Mouse (Mus musculus) midbrain, embryonic 16.5 days (tissue): ENCODE results near the gene Rnf111. TPM values are rescaled to one million over a fixed set of nuclear protein-coding genes. Genes with fewer than 3 reads are reported as not detected.

ENCODE experiments used
- ATAC-seq: fragments of 200-750 bp; cut with Nextera tagmentation; 2 replicates; pipeline ENCODE4 v1.8.0; 2017; ENCODE audit warnings: moderate TSS enrichment
- H3K27ac ChIP-seq: fragments of 300-500 bp; sonication (generic); 2 replicates; pipeline ENCODE4 v1.5.1; 2014; ENCODE audit warnings: mild to moderate bottlenecking, low read length, mixed read lengths
- H3K27me3 ChIP-seq: fragments of 300-500 bp; sonication (generic); 2 replicates; pipeline ENCODE4 v1.6.1; 2014; ENCODE audit warnings: low read depth, low read length, mixed read lengths; ENCODE audit not compliant: control insufficient read depth, insufficient read depth
- H3K36me3 ChIP-seq: fragments of 300-500 bp; sonication (generic); 2 replicates; pipeline ENCODE4 v1.6.1; 2014; ENCODE audit warnings: mild to moderate bottlenecking, low read length, moderate library complexity, mixed read lengths; ENCODE audit not compliant: control insufficient read depth, insufficient read depth
- H3K4me1 ChIP-seq: fragments of 300-500 bp; sonication (generic); 2 replicates; pipeline ENCODE4 v1.6.1; 2014; ENCODE audit warnings: mild to moderate bottlenecking, low read length, mixed read lengths; ENCODE audit not compliant: control insufficient read depth, insufficient read depth
- H3K4me2 ChIP-seq: fragments of 300-500 bp; sonication (generic); 2 replicates; pipeline ENCODE4 v1.6.1; 2014; ENCODE audit warnings: mild to moderate bottlenecking, low read length, mixed read lengths
- H3K4me3 ChIP-seq: fragments of 300-500 bp; sonication (generic); 2 replicates; pipeline ENCODE4 v1.5.1; 2014; ENCODE audit warnings: low read depth, mild to moderate bottlenecking, low read length, moderate library complexity, mixed read lengths
- H3K9ac ChIP-seq: fragments of 300-500 bp; sonication (generic); 2 replicates; pipeline ENCODE4 v1.6.1; 2014; ENCODE audit warnings: low read depth, low read length, mixed read lengths
- H3K9me3 ChIP-seq: fragments of 300-500 bp; sonication (generic); replicated peaks from 2 replicates; pipeline ENCODE4 v1.6.1; 2014; ENCODE audit warnings: mild to moderate bottlenecking, low read length, mixed read lengths; ENCODE audit not compliant: control insufficient read depth, poor library complexity, severe bottlenecking
- WGBS: fragments of 180-500 bp; shearing (Covaris S2); extraction: QIAGEN DNeasy Blood & Tissue Kit; methylation state at CpG from one replicate; pipeline ENCODE4 v1.1.7; 2014; 5-methylcytosine and 5-hydroxymethylcytosine counted together
- polyA plus RNA-seq: library from polyadenylated mRNA; unstranded; fragments of >200 nt; fragmentation: Nextera tagmentation; extraction: Ambion mirVana; gene quantifications from 2 replicates; pipeline ENCODE4 v1.2.1, GENCODE M21; 2015

Gene Rnf111
- polyA plus RNA-seq, 1 experiment from 2014 or later: 28.9 TPM

- Histone ChIP-seq H3K27ac (no peak within 1 kb of the TSS), H3K4me1 (peaks cover 9% of the 10 kb centered on the region), H3K4me3 (peak within 1 kb of the TSS; percentile 46), H3K36me3 (0 out of 2 replicates have a peak, but pooled peaks cover 2% of the 10 kb centered on the region), H3K9ac (0 out of 2 replicates have a peak within 1 kb of the TSS, but pooled peaks have one; percentile 34), H3K27me3 (no peaks in the 10 kb centered on the region), H3K4me2 (peak within 1 kb of the TSS; percentile 99), H3K9me3 (no peaks in the 10 kb centered on the region)
- 3% methylated on average over 45 of the region's 45 CpGs for whole genome bisulfite sequencing
- ATAC-seq: peak; percentile 98
Measured at GRCm38 (mm10) chr9:70421257-70422056, 82.1 kb downstream of the Rnf111 start, which contains the start of gene Ccnb2. Gene Ccnb2, minus strand, starts transcription at chr9:70421547.

- Histone ChIP-seq H3K27me3 (no peaks in the 10 kb centered on the region), H3K9me3 (no peaks in the 10 kb centered on the region), H3K4me1 (peaks cover 4% of the 10 kb centered on the region), H3K4me2 (no peak overlapping the region), H3K36me3 (no peaks in the 10 kb centered on the region), H3K4me3 (no peak overlapping the region), H3K9ac (no peak overlapping the region), H3K27ac (no peak overlapping the region)
- WGBS: 90% methylated on average over 3 of the region's 3 CpGs
- no peak for ATAC-seq
Measured at GRCm38 (mm10) chr9:70416412-70416811, 87.1 kb downstream of the Rnf111 start.

- 0 out of 2 replicates have a peak, but pooled peaks cover 3% of the 10 kb centered on the region for H3K36me3 ChIP-seq
- 93% methylated on average over 7 of the region's 7 CpGs for WGBS
- no peak overlapping the region for H3K27ac ChIP-seq
- H3K27me3 ChIP-seq: no peaks in the 10 kb centered on the region
- H3K4me3 ChIP-seq: no peak overlapping the region
- no peak overlapping the region for H3K4me2 ChIP-seq
- H3K9me3 ChIP-seq: no peaks in the 10 kb centered on the region
- no peak overlapping the region for H3K9ac ChIP-seq
- H3K4me1 ChIP-seq: no peaks in the 10 kb centered on the region
- no peak for ATAC-seq
Measured at GRCm38 (mm10) chr9:70413038-70413437, 90.5 kb downstream of the Rnf111 start.

GRCm38 (mm10) chr9:70410668-70411067 lies 92.9 kb downstream of the Rnf111 start:
- H3K27me3 ChIP-seq: no peaks in the 10 kb centered on the region
- no peaks in the 10 kb centered on the region for H3K4me1 ChIP-seq
- H3K4me2 ChIP-seq: no peak overlapping the region
- 83% methylated on average over 11 of the region's 11 CpGs for WGBS
- no peak overlapping the region for H3K9ac ChIP-seq
- no peaks in the 10 kb centered on the region for H3K9me3 ChIP-seq
- no peak overlapping the region for H3K4me3 ChIP-seq
- H3K36me3 ChIP-seq: 0 out of 2 replicates have a peak, but pooled peaks cover 5% of the 10 kb centered on the region
- no peak overlapping the region for H3K27ac ChIP-seq
- ATAC-seq: no peak

- WGBS: 96% methylated on average over 8 of the region's 8 CpGs
- Histone ChIP-seq H3K4me3 (no peak overlapping the region), H3K36me3 (0 out of 2 replicates have a peak, but pooled peaks cover 5% of the 10 kb centered on the region), H3K9ac (no peak overlapping the region), H3K27ac (no peak overlapping the region), H3K4me2 (no peak overlapping the region), H3K4me1 (no peaks in the 10 kb centered on the region), H3K9me3 (no peaks in the 10 kb centered on the region), H3K27me3 (no peaks in the 10 kb centered on the region)
- no peak for ATAC-seq
Measured at GRCm38 (mm10) chr9:70409743-70410142, 93.8 kb downstream of the Rnf111 start.

GRCm38 (mm10) chr9:70408791-70409190 lies 94.7 kb downstream of the Rnf111 start:
- Histone ChIP-seq H3K27me3 (no peaks in the 10 kb centered on the region), H3K27ac (no peak overlapping the region), H3K4me3 (no peak overlapping the region), H3K4me1 (no peaks in the 10 kb centered on the region), H3K9ac (no peak overlapping the region), H3K4me2 (no peak overlapping the region), H3K36me3 (0 out of 2 replicates have a peak, but pooled peaks cover 5% of the 10 kb centered on the region), H3K9me3 (no peaks in the 10 kb centered on the region)
- WGBS: 97% methylated on average over 3 of the region's 3 CpGs
- ATAC-seq: no peak

GRCm38 (mm10) chr9:70406596-70406995 lies 96.9 kb downstream of the Rnf111 start:
- Histone ChIP-seq H3K36me3 (0 out of 2 replicates have a peak, but pooled peaks cover 5% of the 10 kb centered on the region), H3K27ac (no peak overlapping the region), H3K4me3 (no peak overlapping the region), H3K4me2 (no peak overlapping the region), H3K9me3 (no peaks in the 10 kb centered on the region), H3K4me1 (no peaks in the 10 kb centered on the region), H3K27me3 (no peaks in the 10 kb centered on the region), H3K9ac (no peak overlapping the region)
- 88% methylated on average over 3 of the region's 3 CpGs for WGBS
- ATAC-seq: no peak

GRCm38 (mm10) chr9:70401937-70402539 lies 101.5 kb downstream of the Rnf111 start:
- Histone ChIP-seq H3K9ac (no peak overlapping the region), H3K4me3 (no peak overlapping the region), H3K27me3 (no peaks in the 10 kb centered on the region), H3K4me2 (no peak overlapping the region), H3K4me1 (no peaks in the 10 kb centered on the region), H3K36me3 (0 out of 2 replicates have a peak, but pooled peaks cover 2% of the 10 kb centered on the region), H3K9me3 (no peaks in the 10 kb centered on the region), H3K27ac (no peak overlapping the region)
- WGBS: 89% methylated on average over 8 of the region's 8 CpGs
- ATAC-seq: no peak

- Histone ChIP-seq H3K4me3 (no peak overlapping the region), H3K4me2 (no peak overlapping the region), H3K4me1 (peaks cover 2% of the 10 kb centered on the region; the same call in 1 of the 2 replicates), H3K36me3 (no peaks in the 10 kb centered on the region), H3K27me3 (no peaks in the 10 kb centered on the region), H3K9me3 (no peaks in the 10 kb centered on the region), H3K27ac (no peak overlapping the region), H3K9ac (no peak overlapping the region)
- no peak for ATAC-seq
- 83% methylated on average over 2 of the region's 2 CpGs for WGBS
Measured at GRCm38 (mm10) chr9:70396083-70396482, 107.4 kb downstream of the Rnf111 start.
